Mouse (Mus musculus): ENCODE data around the gene Snx27. TPM values are rescaled to one million over a fixed set of nuclear protein-coding genes. Genes with fewer than 3 reads are reported as not detected.

The Snx27 gene
- polyA plus RNA-seq, 1 experiment = not detected

DNA sequence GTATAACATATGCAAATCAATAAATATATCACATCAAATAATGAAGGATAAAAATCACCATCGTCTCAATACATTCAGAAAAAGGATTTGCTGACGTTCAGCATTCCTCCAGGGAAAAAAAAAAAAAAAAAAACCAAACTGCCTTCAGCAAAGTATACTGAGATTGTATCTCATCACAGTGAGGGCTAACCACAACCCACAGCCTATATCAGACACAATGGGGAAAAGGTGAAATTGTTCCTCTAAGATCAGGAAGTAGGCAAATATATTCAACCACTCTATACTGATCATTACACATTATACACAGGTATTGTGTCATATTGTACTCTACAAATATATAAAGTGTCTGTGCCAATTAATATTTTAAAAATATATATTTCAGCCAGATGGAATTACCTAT is 33.5 kb downstream of the Snx27 start:
- Histone ChIP-seq H3K27ac (ENCODE audit: insufficient read depth, low read depth, low read length) (no peak overlapping the region), H3K4me3 (ENCODE audit: insufficient read depth, low read depth, low read length) (no peak overlapping the region), H3K4me1 (ENCODE audit: control insufficient read depth, insufficient read depth, low read length) (no peaks in the 10 kb centered on the region)
- TF ChIP-seq POLR2A (IDR thresholded peaks at IDR 0.05; ENCODE audit: insufficient read depth, low read depth, low read length) = no peak
- 85% methylated on average over 2 of the region's 2 CpGs for WGBS

DNA sequence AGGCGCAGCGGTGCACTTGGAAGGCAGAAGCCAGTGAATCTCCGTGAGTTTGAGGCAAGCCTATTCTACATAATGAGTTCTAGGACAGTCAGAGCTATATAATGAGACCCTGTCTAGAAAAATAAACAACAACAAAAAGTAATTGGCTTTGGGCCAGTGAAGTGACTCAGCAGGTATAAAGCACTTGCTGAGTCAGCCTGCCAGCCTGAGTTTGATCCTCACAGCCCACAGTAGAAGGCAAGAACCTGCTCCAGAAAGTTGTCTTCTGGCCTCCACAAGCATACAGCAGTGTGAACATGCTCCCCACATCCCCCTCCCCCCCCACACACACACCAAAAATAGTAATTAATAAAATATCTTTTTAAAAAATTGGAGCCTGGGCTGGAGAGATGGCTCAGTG is 45.3 kb downstream of the Snx27 start:
- TF ChIP-seq POLR2A (IDR thresholded peaks at IDR 0.05; ENCODE audit: insufficient read depth, low read depth, low read length) (no peak), CTCF (IDR thresholded peaks at IDR 0.05; ENCODE audit: insufficient read depth, low read depth, low read length) (no peak)
- Histone ChIP-seq H3K4me3 (ENCODE audit: insufficient read depth, low read depth, low read length) (no peak overlapping the region), H3K4me1 (ENCODE audit: control insufficient read depth, insufficient read depth, low read length) (no peaks in the 10 kb centered on the region), H3K27ac (ENCODE audit: insufficient read depth, low read depth, low read length) (no peak overlapping the region)
- WGBS = 50% methylated on average over 3 of the region's 3 CpGs

DNA sequence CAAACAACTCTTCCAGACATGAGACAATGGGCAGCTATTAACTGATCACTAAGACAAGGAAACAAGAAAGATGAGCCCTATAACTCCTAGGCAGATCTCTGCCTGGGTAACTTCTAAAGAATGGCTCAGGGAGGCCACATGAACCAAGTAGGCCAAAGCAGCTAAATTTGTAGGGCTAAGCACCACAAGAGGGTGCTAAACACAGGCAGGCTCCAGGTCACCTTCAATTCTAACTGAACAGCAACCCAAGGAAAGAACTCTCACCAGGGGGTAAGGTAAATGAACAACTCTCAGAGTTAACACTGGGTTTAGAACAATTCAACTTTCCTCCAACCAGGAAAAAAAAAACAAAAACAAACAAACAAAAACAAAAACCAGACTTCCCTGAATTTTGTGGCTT is 48.5 kb downstream of the Snx27 start:
- TF ChIP-seq POLR2A (IDR thresholded peaks at IDR 0.05; ENCODE audit: insufficient read depth, low read depth, low read length) = no peak
- TF ChIP-seq CTCF (IDR thresholded peaks at IDR 0.05; ENCODE audit: insufficient read depth, low read depth, low read length) = no peak
- no peak overlapping the region for H3K4me3 ChIP-seq (ENCODE audit: insufficient read depth, low read depth, low read length)
- no peaks in the 10 kb centered on the region for H3K4me1 ChIP-seq (ENCODE audit: control insufficient read depth, insufficient read depth, low read length)
- no peak overlapping the region for H3K27ac ChIP-seq (ENCODE audit: insufficient read depth, low read depth, low read length)

DNA sequence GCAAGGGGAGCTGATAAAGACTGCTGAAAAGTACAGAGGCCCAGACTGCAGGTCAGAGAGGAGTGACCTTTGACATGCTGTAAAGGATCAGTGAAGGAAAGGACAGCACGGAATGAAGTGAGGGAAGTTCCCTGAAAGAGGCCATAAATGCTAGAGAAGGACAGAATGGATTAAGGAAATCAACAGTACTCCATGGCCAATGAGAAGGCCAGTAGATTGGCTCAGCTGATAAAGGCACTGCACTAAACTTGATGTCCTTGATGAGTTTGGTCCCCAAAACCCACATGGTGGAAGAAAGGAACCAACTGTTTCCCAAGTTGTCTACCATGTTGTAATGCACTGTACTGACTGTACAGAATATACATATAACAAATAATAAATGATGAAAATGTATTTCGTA is 55.8 kb downstream of the Snx27 start:
- Histone ChIP-seq H3K4me1 (ENCODE audit: control insufficient read depth, insufficient read depth, low read length) (no peaks in the 10 kb centered on the region), H3K27ac (ENCODE audit: insufficient read depth, low read depth, low read length) (no peak overlapping the region), H3K4me3 (ENCODE audit: insufficient read depth, low read depth, low read length) (no peak overlapping the region)
- WGBS = 94% methylated on average over 2 of the region's 2 CpGs
- TF ChIP-seq POLR2A (IDR thresholded peaks at IDR 0.05; ENCODE audit: insufficient read depth, low read depth, low read length) (no peak), CTCF (IDR thresholded peaks at IDR 0.05; ENCODE audit: insufficient read depth, low read depth, low read length) (no peak)

DNA sequence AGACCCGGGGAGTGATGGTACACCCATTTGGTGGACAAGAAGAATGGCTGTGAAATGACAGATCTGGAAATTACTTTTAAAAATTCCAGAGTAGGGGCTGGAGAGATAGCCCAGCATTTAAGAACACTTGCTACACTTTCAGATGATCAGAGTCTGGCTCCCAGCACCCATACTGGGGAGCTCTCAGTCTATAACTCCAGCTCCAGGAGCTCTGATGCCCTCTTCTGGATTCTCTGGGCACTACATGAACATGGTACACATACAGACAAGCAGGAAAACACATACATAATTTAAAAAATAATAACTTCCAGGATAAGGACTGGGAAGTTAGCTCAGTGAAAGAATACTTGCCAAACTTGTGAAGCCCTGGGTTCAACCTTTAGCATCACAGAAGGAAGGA is 75.9 kb downstream of the Snx27 start:
- Histone ChIP-seq H3K4me3 (ENCODE audit: insufficient read depth, low read depth, low read length) (no peak overlapping the region), H3K4me1 (ENCODE audit: control insufficient read depth, insufficient read depth, low read length) (no peaks in the 10 kb centered on the region), H3K27ac (ENCODE audit: insufficient read depth, low read depth, low read length) (no peak overlapping the region)
- TF ChIP-seq POLR2A (IDR thresholded peaks at IDR 0.05; ENCODE audit: insufficient read depth, low read depth, low read length) (no peak), CTCF (IDR thresholded peaks at IDR 0.05; ENCODE audit: insufficient read depth, low read depth, low read length) (no peak)
- WGBS = 98% methylated on average over 1 of the region's 1 CpGs

DNA sequence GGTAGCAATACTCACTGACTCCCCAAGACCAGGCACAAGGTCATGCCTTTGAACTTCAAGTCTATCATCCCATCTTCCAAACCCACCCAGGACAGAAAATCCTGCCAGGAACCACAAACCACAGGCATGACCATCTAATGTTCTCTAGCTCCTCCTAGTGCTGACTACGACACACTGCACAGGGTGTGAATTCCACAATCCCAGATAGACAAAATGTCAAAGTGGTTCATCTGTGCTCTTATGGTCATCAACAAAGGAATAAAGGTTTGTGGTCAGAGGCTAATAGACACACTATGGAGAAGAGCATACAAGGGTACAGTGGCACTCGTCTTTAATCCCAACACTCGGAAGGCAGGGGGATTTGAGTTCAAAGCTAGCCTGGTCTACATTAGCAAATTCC is 80.3 kb downstream of the Snx27 start:
- Histone ChIP-seq H3K4me1 (ENCODE audit: control insufficient read depth, insufficient read depth, low read length) (peaks cover 2% of the 10 kb centered on the region; the same call in 1 of the 2 replicates), H3K4me3 (ENCODE audit: insufficient read depth, low read depth, low read length) (no peak overlapping the region), H3K27ac (ENCODE audit: insufficient read depth, low read depth, low read length) (no peak overlapping the region)
- no peak for TF ChIP-seq POLR2A (IDR thresholded peaks at IDR 0.05; ENCODE audit: insufficient read depth, low read depth, low read length)
- no peak for TF ChIP-seq CTCF (IDR thresholded peaks at IDR 0.05; ENCODE audit: insufficient read depth, low read depth, low read length)
- WGBS = 84% methylated on average over 3 of the region's 3 CpGs

DNA sequence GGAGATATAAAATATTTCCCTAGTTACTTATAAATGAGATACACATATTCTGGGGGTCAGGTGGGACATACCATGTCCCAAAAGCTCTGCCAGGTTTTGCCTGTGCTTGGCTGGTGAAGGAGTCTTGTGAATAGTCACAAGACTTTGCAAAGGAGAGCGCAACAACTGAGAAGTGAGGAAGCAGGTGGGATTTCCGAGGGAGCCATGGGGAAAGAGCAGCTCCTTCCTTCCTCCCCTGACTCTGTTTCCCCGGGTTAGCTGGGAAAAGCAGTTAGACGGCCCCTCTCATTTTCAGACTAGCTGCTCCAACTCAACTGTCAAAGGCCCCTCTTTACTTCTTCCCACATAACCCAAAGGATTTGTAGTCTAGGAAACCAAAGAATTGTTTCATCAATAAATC is 85.4 kb downstream of the Snx27 start:
- TF ChIP-seq CTCF (IDR thresholded peaks at IDR 0.05; ENCODE audit: insufficient read depth, low read depth, low read length) (no peak), POLR2A (IDR thresholded peaks at IDR 0.05; ENCODE audit: insufficient read depth, low read depth, low read length) (no peak)
- 78% methylated on average over 4 of the region's 4 CpGs for WGBS
- Histone ChIP-seq H3K27ac (ENCODE audit: insufficient read depth, low read depth, low read length) (no peak overlapping the region), H3K4me1 (ENCODE audit: control insufficient read depth, insufficient read depth, low read length) (peaks cover 2% of the 10 kb centered on the region; the same call in 1 of the 2 replicates), H3K4me3 (ENCODE audit: insufficient read depth, low read depth, low read length) (no peak overlapping the region)

DNA sequence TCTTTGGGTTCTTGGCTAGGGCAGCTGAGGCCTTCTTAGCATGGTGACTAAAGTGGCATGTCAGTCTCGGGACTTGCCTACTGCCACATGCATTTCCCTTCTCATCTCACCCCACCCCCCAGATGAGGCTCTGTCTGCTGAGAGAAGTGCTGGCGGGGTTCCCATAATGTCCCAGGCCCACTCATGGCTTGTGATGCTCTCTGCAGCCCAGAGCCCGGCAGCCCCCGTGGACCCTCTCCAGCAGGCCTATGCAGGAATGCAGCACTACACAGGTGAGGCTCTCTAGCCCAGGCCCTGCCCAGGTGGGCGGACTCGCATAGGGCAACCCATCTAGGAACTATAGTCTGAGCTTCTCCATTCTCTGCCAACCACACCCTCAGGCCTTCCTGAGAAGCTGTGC is 94.9 kb downstream of the Snx27 start:
- Histone ChIP-seq H3K27ac (ENCODE audit: insufficient read depth, low read depth, low read length) (peak overlapping the region; percentile 27; the same call in 1 of the 2 replicates), H3K4me3 (ENCODE audit: insufficient read depth, low read depth, low read length) (no peak overlapping the region), H3K4me1 (ENCODE audit: control insufficient read depth, insufficient read depth, low read length) (peaks cover 76% of the 10 kb centered on the region)
- 55% methylated on average over 6 of the region's 6 CpGs for whole genome bisulfite sequencing
- TF ChIP-seq POLR2A (IDR thresholded peaks at IDR 0.05; ENCODE audit: insufficient read depth, low read depth, low read length) = no peak
- TF ChIP-seq CTCF (IDR thresholded peaks at IDR 0.05; ENCODE audit: insufficient read depth, low read depth, low read length) = no peak

DNA sequence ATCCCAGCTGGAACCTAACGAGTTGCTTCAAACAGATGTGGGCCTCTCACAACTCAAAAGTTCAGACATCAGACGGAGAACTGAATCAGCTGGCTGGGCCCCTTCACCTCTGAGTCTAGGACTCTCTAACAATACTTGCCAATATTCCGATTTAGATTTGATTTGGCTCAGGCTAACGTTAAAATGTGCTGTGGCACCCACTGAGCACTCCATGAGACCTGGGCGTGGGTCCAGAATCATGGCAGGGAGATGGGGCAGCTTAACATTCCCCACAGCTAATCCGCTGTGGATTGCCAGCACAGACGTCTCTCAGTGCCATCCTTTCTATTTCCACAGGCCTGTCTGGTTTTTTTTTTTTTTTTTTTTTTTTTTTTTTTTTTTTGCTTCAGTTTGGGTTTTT is 96.6 kb downstream of the Snx27 start:
- peaks cover 84% of the 10 kb centered on the region for H3K4me1 ChIP-seq (ENCODE audit: control insufficient read depth, insufficient read depth, low read length)
- no peak overlapping the region for H3K4me3 ChIP-seq (ENCODE audit: insufficient read depth, low read depth, low read length)
- peak overlapping the region; percentile 96; the same call in 1 of the 2 replicates for H3K27ac ChIP-seq (ENCODE audit: insufficient read depth, low read depth, low read length)
- TF ChIP-seq CTCF (IDR thresholded peaks at IDR 0.05; ENCODE audit: insufficient read depth, low read depth, low read length) = no peak
- TF ChIP-seq POLR2A (IDR thresholded peaks at IDR 0.05; ENCODE audit: insufficient read depth, low read depth, low read length) = no peak
- 21% methylated on average over 7 of the region's 7 CpGs for WGBS

DNA sequence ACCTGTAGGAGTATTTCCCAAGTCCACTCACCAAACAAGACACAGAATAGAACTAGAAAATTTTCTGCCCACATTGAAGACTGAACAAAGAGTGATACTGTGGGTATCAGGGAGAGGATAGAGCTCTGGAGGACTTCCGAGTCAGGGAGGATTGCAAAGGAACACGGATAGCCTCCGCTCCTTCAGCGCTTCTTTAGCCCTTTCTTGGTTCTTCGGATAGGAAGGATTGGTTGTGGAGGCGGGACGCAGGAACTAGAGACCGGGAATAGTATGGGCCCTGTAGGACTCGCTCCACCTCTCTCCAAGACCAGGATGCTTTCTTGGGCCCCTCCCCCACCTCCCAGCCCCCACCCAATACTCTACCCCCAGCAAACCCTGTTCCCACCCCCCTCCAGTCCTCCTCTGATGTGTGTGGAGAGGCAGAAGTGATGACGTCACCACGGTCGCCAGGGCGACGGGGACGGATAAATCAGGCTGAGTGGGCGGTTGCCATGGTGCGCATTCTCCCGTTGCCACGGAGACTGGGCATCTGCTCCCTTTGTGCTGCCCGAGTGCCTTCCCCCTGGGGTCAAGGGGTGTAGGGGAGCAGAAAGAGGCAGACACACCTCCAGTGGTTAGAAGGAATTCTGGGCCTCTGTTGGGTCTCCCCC is 98.6 kb downstream of the Snx27 start:
- no peak for TF ChIP-seq POLR2A (IDR thresholded peaks at IDR 0.05; ENCODE audit: insufficient read depth, low read depth, low read length)
- TF ChIP-seq CTCF (IDR thresholded peaks at IDR 0.05; ENCODE audit: insufficient read depth, low read depth, low read length) = 0 out of 2 replicates have a peak, but pooled peaks have one; percentile 12
- Histone ChIP-seq H3K4me1 (ENCODE audit: control insufficient read depth, insufficient read depth, low read length) (peaks cover 78% of the 10 kb centered on the region), H3K27ac (ENCODE audit: insufficient read depth, low read depth, low read length) (peak overlapping the region; percentile 96), H3K4me3 (ENCODE audit: insufficient read depth, low read depth, low read length) (peak overlapping the region; percentile 20)
- 9% methylated on average over 20 of the region's 20 CpGs for WGBS

All from olfactory bulb, adult 2 months (tissue).